In the genomic region with DNA sequence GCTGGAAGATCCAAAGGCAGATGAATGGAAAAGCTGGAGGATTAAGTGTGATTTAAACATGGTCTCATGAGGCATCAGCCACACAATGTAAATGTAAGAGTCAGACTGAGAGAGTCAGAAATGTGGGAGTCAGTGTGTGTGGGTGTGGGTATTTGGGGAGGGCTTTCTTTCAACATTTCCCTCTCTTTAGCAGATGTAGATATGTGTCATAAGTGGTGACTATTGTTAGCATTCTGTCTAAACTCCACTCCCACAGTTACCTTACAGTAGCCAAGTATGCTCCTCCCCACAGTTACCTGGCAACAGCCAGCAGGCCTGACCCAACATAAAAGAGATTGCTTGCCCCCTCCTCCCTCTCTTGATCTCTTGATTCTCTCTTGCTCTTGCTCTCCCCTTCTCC, we compare ENCODE assay signal across 17 mouse cellular contexts.
DNase-seq lines count a peak whose midpoint lies in the region.
"Had no signal": no experiment of that assay in that cellular context is flagged by ENCODE, and none has a peak within 500 bp of the region (broad histone marks: within the 10 kb centered on the region; RNA-seq: fewer than 3 reads in every experiment).

No protein-coding gene starts in this region.

- DNase-seq in left cerebral cortex, adult 9 months (ENCODE audit: low spot score in 2 of 2): peak; percentile 5 to 14
- DNase-seq in left cerebral cortex, postnatal 36 days (ENCODE audit: low spot score in 2 of 2): no peak
- peak; percentile 11 to 12 for DNase-seq in right cerebral cortex, adult 2 months (ENCODE audit: low spot score in 2 of 2)
- no peak for DNase-seq in right cerebral cortex, postnatal 10 days (ENCODE audit: low spot score in 2 of 2)
- peak; percentile 77 for DNase-seq in brain, adult 2 months (ENCODE audit: low read depth, low spot score)
- no peak for DNase-seq in embryo, embryonic 9.5 days (ENCODE audit: extremely low spot score)
- DNase-seq: adrenal gland, adult 8-10 months; adrenal gland, postnatal 25 days; cerebellum, adult 18-20 months; cerebellum, adult 9-10 months; cerebellum, postnatal 14 days; forebrain, postnatal 0 days; gastrocnemius, postnatal 10 days; gastrocnemius, postnatal 36 days; heart, adult 2 months; heart, postnatal 14 days; heart, postnatal 4 days had no signal

- intact Hi-C loops in left cerebral cortex, postnatal 36 days (cut with DNase I): no loop called here

Comparison
In these comparisons a context has a peak if more than half of its experiments do, and no peak if none do; other contexts are left out.
1. DNase-seq: peak in left cerebral cortex, adult 9 months (2 of 2), right cerebral cortex, adult 2 months (2 of 2) and brain, adult 2 months (single experiment); none in left cerebral cortex, postnatal 36 days (0 of 2), right cerebral cortex, postnatal 10 days (0 of 2) and embryo, embryonic 9.5 days (single experiment).